Mouse (Mus musculus): ENCODE results near the gene Sema6d. TPM values are rescaled to one million over a fixed set of nuclear protein-coding genes. Genes with fewer than 3 reads are reported as not detected.

Gene Sema6d
- polyA plus RNA-seq, 1 experiment = 33.4 TPM

GRCm38 (mm10) chr2:124608546-124608945 is 518.8 kb downstream of the Sema6d start:
- DNase-seq (ENCODE audit: extremely low spot score in 1 of 2, low spot score in 1 of 2) = no peak

- DNase-seq (ENCODE audit: extremely low spot score in 1 of 2, low spot score in 1 of 2) = no peak
Measured at GRCm38 (mm10) chr2:124609014-124609413, 519.2 kb downstream of the Sema6d start.

- peak; percentile 55 to 73 for DNase-seq (ENCODE audit: extremely low spot score in 1 of 2, low spot score in 1 of 2)
Measured at GRCm38 (mm10) chr2:124609711-124610585, 520.2 kb downstream of the Sema6d start.

GRCm38 (mm10) chr2:124610586-124611105 is 520.9 kb downstream of the Sema6d start:
- DNase-seq (ENCODE audit: extremely low spot score in 1 of 2, low spot score in 1 of 2) = no peak

GRCm38 (mm10) chr2:124611226-124611625 is 521.5 kb downstream of the Sema6d start:
- DNase-seq (ENCODE audit: extremely low spot score in 1 of 2, low spot score in 1 of 2) = no peak

GRCm38 (mm10) chr2:124612276-124612675 is 522.5 kb downstream of the Sema6d start:
- DNase-seq (ENCODE audit: extremely low spot score in 1 of 2, low spot score in 1 of 2) = no peak

GRCm38 (mm10) chr2:124612727-124613510 is 523.1 kb downstream of the Sema6d start:
- DNase-seq (ENCODE audit: extremely low spot score in 1 of 2, low spot score in 1 of 2) = no peak

- DNase-seq (ENCODE audit: extremely low spot score in 1 of 2, low spot score in 1 of 2) = no peak
Measured at GRCm38 (mm10) chr2:124613671-124614210, 524.0 kb downstream of the Sema6d start.

GRCm38 (mm10) chr2:124616746-124617145 is 527.0 kb downstream of the Sema6d start:
- DNase-seq (ENCODE audit: extremely low spot score in 1 of 2, low spot score in 1 of 2) = no peak

GRCm38 (mm10) chr2:124617440-124617839 is 527.7 kb downstream of the Sema6d start:
- DNase-seq (ENCODE audit: extremely low spot score in 1 of 2, low spot score in 1 of 2) = no peak

GRCm38 (mm10) chr2:124618091-124618490 is 528.3 kb downstream of the Sema6d start:
- no peak for DNase-seq (ENCODE audit: extremely low spot score in 1 of 2, low spot score in 1 of 2)

- no peak for DNase-seq (ENCODE audit: extremely low spot score in 1 of 2, low spot score in 1 of 2)
Measured at GRCm38 (mm10) chr2:124618526-124619219, 528.9 kb downstream of the Sema6d start.

GRCm38 (mm10) chr2:124620470-124620869 is 530.7 kb downstream of the Sema6d start:
- no peak for DNase-seq (ENCODE audit: extremely low spot score in 1 of 2, low spot score in 1 of 2)

GRCm38 (mm10) chr2:124621972-124622621 is 532.3 kb downstream of the Sema6d start:
- DNase-seq (ENCODE audit: extremely low spot score in 1 of 2, low spot score in 1 of 2) = no peak

- DNase-seq (ENCODE audit: extremely low spot score in 1 of 2, low spot score in 1 of 2) = no peak
Measured at GRCm38 (mm10) chr2:124624247-124624929, 534.6 kb downstream of the Sema6d start.

- no peak for DNase-seq (ENCODE audit: extremely low spot score in 1 of 2, low spot score in 1 of 2)
Measured at GRCm38 (mm10) chr2:124626425-124626824, 536.7 kb downstream of the Sema6d start.

- DNase-seq (ENCODE audit: extremely low spot score in 1 of 2, low spot score in 1 of 2) = no peak
Measured at GRCm38 (mm10) chr2:124627664-124628063, 537.9 kb downstream of the Sema6d start.

GRCm38 (mm10) chr2:124628701-124629100 is 538.9 kb downstream of the Sema6d start:
- DNase-seq (ENCODE audit: extremely low spot score in 1 of 2, low spot score in 1 of 2) = no peak

GRCm38 (mm10) chr2:124634400-124634998 is 544.7 kb downstream of the Sema6d start:
- DNase-seq (ENCODE audit: extremely low spot score in 1 of 2, low spot score in 1 of 2) = no peak

Data from frontal cortex, adult 2 months (tissue).